Mouse (Mus musculus) spleen, adult 12 weeks (tissue): ENCODE results near the gene Suclg1.

Experiments used
- DNase-seq: peaks from one replicate; pipeline ENCODE4 v3.0.0; 2022; ENCODE audit warnings: low spot score

Gene Suclg1

GRCm38 (mm10) chr6:73248237-73249048 is at the start of gene Suclg1:
TSS of gene Suclg1 (plus strand) at chr6:73248382.
- DNase-seq, result peak; percentile 76

GRCm38 (mm10) chr6:73203724-73204123 is 44.5 kb upstream of the Suclg1 start:
- DNase-seq, result no peak

GRCm38 (mm10) chr6:73204937-73205336 is 43.2 kb upstream of the Suclg1 start:
- DNase-seq, result no peak

- DNase-seq, result no peak
Measured at GRCm38 (mm10) chr6:73209598-73209997, 38.6 kb upstream of the Suclg1 start.

- peak; percentile 17 for DNase-seq
Measured at GRCm38 (mm10) chr6:73210445-73210972, 37.7 kb upstream of the Suclg1 start.

GRCm38 (mm10) chr6:73211036-73211435 is 37.1 kb upstream of the Suclg1 start:
- DNase-seq, result no peak

GRCm38 (mm10) chr6:73211602-73212001 is 36.6 kb upstream of the Suclg1 start:
- DNase-seq, result no peak

GRCm38 (mm10) chr6:73221189-73221957 is 26.8 kb upstream of the Suclg1 start, which contains the start of gene Dnah6:
TSS of gene Dnah6 (minus strand) at chr6:73221651.
- DNase-seq, result peak; percentile 44

- peak; percentile 3 for DNase-seq
Measured at GRCm38 (mm10) chr6:73221958-73222735, 26.0 kb upstream of the Suclg1 start.

- DNase-seq, result no peak
Measured at GRCm38 (mm10) chr6:73222841-73223526, 25.2 kb upstream of the Suclg1 start.

GRCm38 (mm10) chr6:73227376-73228158 is 20.6 kb upstream of the Suclg1 start:
- no peak for DNase-seq

- DNase-seq, result no peak
Measured at GRCm38 (mm10) chr6:73228408-73228807, 19.8 kb upstream of the Suclg1 start.

- DNase-seq, result no peak
Measured at GRCm38 (mm10) chr6:73228881-73229280, 19.3 kb upstream of the Suclg1 start.

- DNase-seq, result no peak
Measured at GRCm38 (mm10) chr6:73232152-73232584, 16.0 kb upstream of the Suclg1 start.

- no peak for DNase-seq
Measured at GRCm38 (mm10) chr6:73233202-73233726, 14.9 kb upstream of the Suclg1 start.

- no peak for DNase-seq
Measured at GRCm38 (mm10) chr6:73234302-73234900, 13.8 kb upstream of the Suclg1 start.

- DNase-seq, result no peak
Measured at GRCm38 (mm10) chr6:73235650-73236049, 12.5 kb upstream of the Suclg1 start.

GRCm38 (mm10) chr6:73246821-73247220 is 1.4 kb upstream of the Suclg1 start:
- no peak for DNase-seq

GRCm38 (mm10) chr6:73247452-73247851 is 730 bp upstream of the Suclg1 start:
- no peak for DNase-seq

- DNase-seq, result no peak
Measured at GRCm38 (mm10) chr6:73249049-73249422, 854 bp downstream of the Suclg1 start.
